Mouse (Mus musculus) thymus, postnatal 4 days (tissue): ENCODE data around the gene Ildr1.

Experiments
- DNase-seq: peaks from one replicate; pipeline ENCODE4 v3.0.0; 2021

Gene Ildr1

GRCm38 (mm10) chr16:36693818-36694413 is at the start of gene Ildr1:
Gene Ildr1, plus strand, starts transcription at chr16:36693978.
- peak; percentile 43 for DNase-seq

GRCm38 (mm10) chr16:36645124-36645523 is 48.7 kb upstream of the Ildr1 start:
- DNase-seq: no peak

GRCm38 (mm10) chr16:36649304-36649703 is 44.5 kb upstream of the Ildr1 start:
- no peak for DNase-seq

- DNase-seq: no peak
Observed at GRCm38 (mm10) chr16:36650511-36650910, 43.3 kb upstream of the Ildr1 start.

- no peak for DNase-seq
Observed at GRCm38 (mm10) chr16:36651174-36651766, 42.5 kb upstream of the Ildr1 start.

GRCm38 (mm10) chr16:36655199-36655598 is 38.6 kb upstream of the Ildr1 start:
- DNase-seq: no peak

- DNase-seq: no peak
Observed at GRCm38 (mm10) chr16:36655910-36656309, 37.9 kb upstream of the Ildr1 start.

GRCm38 (mm10) chr16:36661330-36661729 is 32.4 kb upstream of the Ildr1 start:
- DNase-seq: no peak

- DNase-seq: no peak
Observed at GRCm38 (mm10) chr16:36663484-36663883, 30.3 kb upstream of the Ildr1 start.

- peak; percentile 15 for DNase-seq
Observed at GRCm38 (mm10) chr16:36665782-36666181, 28.0 kb upstream of the Ildr1 start, which contains the start of gene Cd86. Gene Cd86, minus strand, starts transcription at chr16:36666081.

- peak; percentile 9 for DNase-seq
Observed at GRCm38 (mm10) chr16:36666448-36667017, 27.2 kb upstream of the Ildr1 start.

- DNase-seq: no peak
Observed at GRCm38 (mm10) chr16:36670590-36670989, 23.2 kb upstream of the Ildr1 start.

GRCm38 (mm10) chr16:36673196-36673595 is 20.6 kb upstream of the Ildr1 start:
- DNase-seq: no peak

GRCm38 (mm10) chr16:36674457-36675204 is 19.1 kb upstream of the Ildr1 start:
- peak; percentile 71 for DNase-seq

- DNase-seq: no peak
Observed at GRCm38 (mm10) chr16:36675304-36675703, 18.5 kb upstream of the Ildr1 start.

GRCm38 (mm10) chr16:36675902-36676301 is 17.9 kb upstream of the Ildr1 start:
- no peak for DNase-seq

- no peak for DNase-seq
Observed at GRCm38 (mm10) chr16:36681829-36682228, 11.9 kb upstream of the Ildr1 start.

GRCm38 (mm10) chr16:36684325-36684918 is 9.4 kb upstream of the Ildr1 start:
- no peak for DNase-seq

GRCm38 (mm10) chr16:36688076-36688475 is 5.7 kb upstream of the Ildr1 start:
- DNase-seq: no peak

- no peak for DNase-seq
Observed at GRCm38 (mm10) chr16:36691484-36691883, 2.3 kb upstream of the Ildr1 start.

- no peak for DNase-seq
Observed at GRCm38 (mm10) chr16:36694798-36695290, 1.1 kb downstream of the Ildr1 start.

- DNase-seq: no peak
Observed at GRCm38 (mm10) chr16:36697331-36697730, 3.6 kb downstream of the Ildr1 start.

GRCm38 (mm10) chr16:36700484-36700883 is 6.7 kb downstream of the Ildr1 start:
- DNase-seq: no peak
